Mouse (Mus musculus): Measurements from ENCODE around the gene Lrrc39.
"Not testable (repeated sequence)": the region's sequence is repeated elsewhere in the genome, so short reads cannot be mapped to it uniquely, and the experiment has no call there.

Gene Lrrc39

DNA sequence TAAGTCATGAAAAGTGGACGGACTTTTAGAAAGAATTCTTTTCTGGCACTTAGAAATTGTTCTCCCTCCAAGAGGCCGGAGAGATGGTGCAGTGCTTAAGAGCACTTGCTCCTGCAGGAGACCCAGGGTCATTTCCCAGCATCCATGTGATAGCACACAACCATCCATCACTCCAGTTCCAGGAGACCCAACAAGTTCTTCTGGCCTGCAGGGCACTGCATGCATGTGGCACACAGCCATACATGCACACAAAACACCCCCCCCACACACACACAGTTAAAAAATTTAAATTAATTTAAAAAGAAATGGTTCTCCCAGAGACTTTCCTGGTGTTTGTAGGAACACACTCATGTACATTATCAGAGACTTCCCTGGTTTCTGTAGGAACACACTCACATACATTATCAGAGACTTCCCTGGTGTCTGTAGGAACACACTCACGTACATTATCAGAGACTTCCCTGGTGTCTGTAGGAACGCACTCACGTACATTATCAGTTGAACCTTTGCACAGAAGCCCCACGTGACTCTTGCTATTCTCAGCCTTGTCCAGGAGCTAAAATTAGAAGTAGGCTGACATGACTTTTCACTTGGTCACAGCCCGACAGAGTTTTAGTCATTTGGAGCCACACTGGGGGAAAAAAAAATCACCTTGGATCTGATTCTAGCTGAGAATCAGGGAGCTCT is at the start of gene Lrrc39:
TSS of gene Lrrc39 (plus strand) at position 566 of the 687 bp plus-strand sequence.
- no peak for DNase-seq

GRCm38 (mm10) chr3:116520141-116520761 is 42.5 kb upstream of the Lrrc39 start:
- no peak for DNase-seq

DNA sequence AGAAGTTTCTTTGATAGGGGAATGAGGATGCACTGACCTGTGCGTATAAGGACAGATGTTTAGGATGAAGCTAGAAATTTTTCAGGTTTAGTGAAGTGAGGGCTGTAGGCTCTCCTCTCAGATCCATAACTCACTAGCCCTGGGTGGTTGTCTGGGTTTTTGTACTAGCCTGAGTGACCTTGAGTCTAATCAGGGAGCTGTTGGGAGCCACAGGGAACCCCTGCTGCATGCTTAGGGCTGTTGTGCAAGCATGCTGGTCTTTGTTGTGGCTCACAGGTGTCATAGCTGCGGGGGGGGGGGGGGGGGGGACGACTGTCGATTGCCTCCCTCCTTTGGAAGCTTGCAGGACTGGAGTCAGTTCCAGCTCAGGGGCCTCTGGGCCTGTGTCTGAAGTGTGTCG is 33.0 kb upstream of the Lrrc39 start:
- DNase-seq, result no peak

GRCm38 (mm10) chr3:116530826-116531225 is 31.9 kb upstream of the Lrrc39 start:
- DNase-seq, result no peak

DNA sequence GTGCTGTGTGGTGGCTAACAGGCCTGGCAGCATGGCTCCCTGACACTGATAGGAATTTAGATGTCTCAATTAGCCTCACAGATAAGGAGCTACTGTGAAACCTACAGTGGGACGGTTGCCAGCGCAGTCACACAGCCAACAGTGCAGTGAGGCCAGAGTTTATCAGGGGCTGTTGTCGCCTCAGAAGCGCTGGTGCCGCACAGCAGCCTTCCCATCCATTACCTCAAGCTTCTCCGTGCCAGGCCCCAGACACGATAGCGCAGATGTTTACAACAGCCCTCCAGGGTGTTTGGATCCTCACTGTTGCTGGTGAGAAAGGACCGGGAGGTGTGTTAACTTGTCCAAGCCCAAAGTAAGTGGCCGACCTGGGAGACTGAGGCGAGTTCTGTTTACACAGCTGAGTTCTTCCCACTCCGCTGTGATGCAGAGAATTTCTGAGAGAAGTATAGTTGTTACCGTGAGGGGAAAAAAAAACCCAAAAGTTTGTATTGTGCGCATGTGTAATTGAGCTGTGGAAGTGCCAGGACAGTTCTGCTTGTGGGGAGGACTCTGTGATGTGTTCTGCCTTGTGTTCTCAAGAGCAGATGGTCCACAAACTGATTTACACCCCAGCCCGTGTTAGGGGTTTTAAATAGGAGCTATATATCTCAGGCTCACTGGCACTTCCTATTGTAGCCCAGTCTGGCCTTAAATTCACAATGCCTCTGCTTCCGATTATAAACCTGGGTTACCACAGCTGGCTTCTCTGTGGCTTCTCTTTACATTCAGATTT is 26.2 kb upstream of the Lrrc39 start:
- no peak for DNase-seq

GRCm38 (mm10) chr3:116537200-116537573 is 25.6 kb upstream of the Lrrc39 start:
- DNase-seq, result no peak

DNA sequence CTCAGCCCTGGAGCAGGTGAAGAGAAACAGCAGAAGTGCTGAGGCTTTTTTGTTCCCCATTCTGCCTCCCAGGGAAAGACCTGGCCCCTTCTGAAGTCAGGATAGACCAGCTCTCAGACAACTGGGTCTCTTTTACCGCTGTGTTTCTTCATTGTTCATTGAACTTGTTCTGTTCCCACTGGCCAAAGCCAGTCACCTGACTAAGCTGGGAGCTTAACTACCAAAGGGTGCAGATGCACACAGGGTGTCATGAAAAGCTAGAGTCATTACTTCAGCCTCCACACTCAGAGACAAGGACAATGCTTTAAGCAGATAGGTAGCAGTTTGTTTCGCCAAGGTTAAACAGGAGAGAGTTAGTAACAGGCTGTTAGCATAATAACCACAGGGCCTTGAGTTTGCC is 20.7 kb upstream of the Lrrc39 start:
- DNase-seq, result no peak

- DNase-seq, result no peak
Observed at GRCm38 (mm10) chr3:116542532-116542931, 20.2 kb upstream of the Lrrc39 start.

- DNase-seq, result no peak
Observed at GRCm38 (mm10) chr3:116547430-116547829, 15.3 kb upstream of the Lrrc39 start.

- DNase-seq, result no peak
Observed at GRCm38 (mm10) chr3:116551362-116551761, 11.4 kb upstream of the Lrrc39 start.

- not testable (repeated sequence) for DNase-seq
Observed at GRCm38 (mm10) chr3:116561315-116561714, 1.5 kb upstream of the Lrrc39 start.

- no peak for DNase-seq
Observed at GRCm38 (mm10) chr3:116563095-116563492, 321 bp downstream of the Lrrc39 start.

DNA sequence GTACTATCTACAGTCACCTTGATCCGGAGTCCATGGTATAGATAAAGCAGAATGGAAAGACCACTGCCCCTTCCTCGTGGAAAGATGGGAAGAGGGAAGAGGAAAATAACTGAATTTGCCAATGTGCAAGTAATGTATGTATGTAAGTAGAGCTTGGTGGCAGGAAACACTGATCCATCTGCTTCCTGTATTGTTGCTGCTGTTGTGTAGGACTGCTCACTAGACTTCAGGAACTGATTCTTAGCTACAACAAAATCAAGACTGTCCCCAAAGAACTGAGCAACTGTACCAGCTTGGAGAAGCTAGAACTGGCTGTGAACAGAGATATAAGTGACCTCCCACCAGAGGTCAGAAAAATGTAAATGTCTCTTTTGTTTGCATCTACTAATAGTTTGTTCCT is 7.9 kb downstream of the Lrrc39 start:
- DNase-seq, result no peak

- DNase-seq, result no peak
Observed at GRCm38 (mm10) chr3:116577286-116577685, 14.5 kb downstream of the Lrrc39 start.

DNA sequence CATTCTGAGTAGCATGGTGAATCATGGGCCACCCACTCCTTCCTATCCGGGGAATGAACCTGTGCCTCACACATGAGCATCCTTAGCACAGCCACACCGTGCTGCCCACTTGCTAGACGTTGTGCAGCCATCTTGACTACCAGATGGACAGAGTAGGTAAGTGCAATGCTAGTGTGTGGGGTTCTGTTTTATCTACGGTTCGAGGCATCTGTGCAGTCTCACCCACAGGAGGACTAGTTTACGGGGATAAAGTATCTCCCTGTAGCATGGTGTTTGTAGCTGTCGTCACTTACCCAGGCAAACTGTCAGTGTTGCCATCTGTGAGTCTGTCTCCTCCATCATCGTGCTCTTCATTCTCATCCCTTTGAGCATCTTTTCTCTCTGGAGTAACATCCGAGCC is 19.4 kb downstream of the Lrrc39 start:
- no peak for DNase-seq

DNA sequence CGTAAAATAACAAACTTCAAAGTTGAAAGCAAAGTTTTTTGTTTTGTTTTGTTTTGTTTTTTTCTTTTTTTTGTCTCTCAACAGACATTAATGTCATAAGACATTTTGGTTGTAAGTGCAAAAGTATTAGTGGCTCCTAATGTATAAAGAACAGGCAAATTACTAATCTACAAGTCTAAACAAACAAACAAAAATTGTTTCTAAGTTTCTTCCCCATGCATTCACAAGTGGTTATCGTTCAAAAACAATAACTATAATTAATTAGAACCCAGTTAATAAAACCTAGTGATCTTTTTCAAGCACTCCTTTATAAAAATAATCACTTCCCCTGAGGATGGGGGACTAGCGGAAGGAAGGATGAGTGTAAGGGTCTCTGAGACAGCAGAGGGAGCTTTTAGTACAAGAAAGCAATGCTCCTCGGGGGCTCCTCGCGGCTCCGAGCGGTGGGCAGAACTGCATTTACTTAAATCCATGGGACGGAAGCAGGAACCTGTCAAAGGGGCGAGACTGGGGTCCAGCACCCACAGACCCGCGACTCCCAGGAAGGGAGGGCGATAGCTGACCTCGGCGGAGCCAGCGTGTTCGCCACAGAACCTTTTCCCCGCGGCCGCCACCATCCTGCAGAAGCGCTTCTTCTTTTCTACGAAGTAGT is 31.4 kb downstream of the Lrrc39 start:
- no peak for DNase-seq

- peak; percentile 94 for DNase-seq
Observed at GRCm38 (mm10) chr3:116594728-116595602, 32.2 kb downstream of the Lrrc39 start, which contains the start of gene Sass6. Sass6 (plus strand) TSS chr3:116594982.

GRCm38 (mm10) chr3:116595603-116595991 is 32.8 kb downstream of the Lrrc39 start:
- no peak for DNase-seq

DNA sequence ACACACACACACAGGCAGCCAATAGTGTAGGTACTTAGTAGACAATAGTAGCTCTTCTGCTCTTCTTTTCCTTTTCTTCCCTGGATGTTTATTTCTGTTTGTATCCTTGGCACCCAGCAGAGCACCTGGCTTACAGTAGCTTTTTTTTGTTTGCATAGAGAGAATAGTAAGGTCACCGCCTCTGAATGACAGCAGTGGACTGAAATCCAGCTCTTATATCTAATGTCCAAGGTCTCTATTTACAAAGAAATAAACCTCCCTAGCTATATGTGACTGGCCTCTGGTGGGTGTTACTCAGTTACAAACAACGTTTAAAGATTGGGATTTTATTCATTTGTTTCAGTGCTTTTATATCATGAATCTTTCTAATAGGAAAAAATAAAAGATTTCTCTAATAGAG is 36.9 kb downstream of the Lrrc39 start:
- DNase-seq, result no peak

- DNase-seq, result no peak
Observed at GRCm38 (mm10) chr3:116601005-116601404, 38.2 kb downstream of the Lrrc39 start.

DNA sequence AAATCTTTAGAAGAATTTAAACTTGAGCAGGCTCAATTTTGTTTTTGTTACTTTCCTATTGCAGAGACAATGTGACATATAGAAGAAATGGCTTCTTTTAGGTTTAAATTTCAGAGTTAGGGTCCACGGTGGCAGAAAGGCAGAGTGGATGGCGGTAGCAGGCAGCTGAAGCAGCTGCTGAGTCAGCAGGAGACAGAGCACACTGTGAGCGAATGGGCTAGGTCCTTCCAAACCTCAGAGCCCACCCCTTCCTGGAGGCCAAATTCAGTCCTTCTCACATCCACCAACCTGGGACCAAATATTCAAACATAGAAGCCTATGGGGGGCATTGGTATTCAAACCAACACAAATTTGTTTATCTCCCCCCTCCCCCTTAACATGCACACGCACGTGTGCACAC is 39.0 kb downstream of the Lrrc39 start:
- DNase-seq, result no peak

GRCm38 (mm10) chr3:116604570-116604969 is 41.8 kb downstream of the Lrrc39 start:
- no peak for DNase-seq

Measured in kidney, adult 11 months (tissue).